Mouse (Mus musculus) CH12.LX (cell line): ENCODE results near the gene 6330403K07Rik.

ENCODE experiments used
- BHLHE40 ChIP-seq: IDR thresholded peaks from 2 replicates; pipeline ENCODE4 v1.6.1; 2011; ENCODE audit warnings: mild to moderate bottlenecking, low read depth, low read length, improper control_type of control experiment
- CTCF ChIP-seq, 2 experiments: IDR thresholded peaks in 1 of 2; conservative IDR thresholded peaks in 1 of 2; 2 replicates each; pipeline ENCODE4 v1.5.1; 2011 to 2012; ENCODE audit warnings: low read depth in 2 of 2, low read length in 2 of 2, improper control_type of control experiment in 1 of 2, inconsistent platforms in 1 of 2, mild to moderate bottlenecking in 1 of 2, moderate library complexity in 1 of 2
- EP300 ChIP-seq: IDR thresholded peaks from 2 replicates; pipeline ENCODE4 v1.6.1; 2011; ENCODE audit warnings: low read length, improper control_type of control experiment
- POLR2A ChIP-seq: IDR thresholded peaks from 2 replicates; pipeline ENCODE4 v1.6.1; 2011; ENCODE audit warnings: low read depth, mild to moderate bottlenecking, improper control_type of control experiment, low read length
- POLR2AphosphoS2 ChIP-seq: IDR thresholded peaks from 2 replicates; pipeline ENCODE4 v1.6.1; 2011; ENCODE audit warnings: low read depth, low read length, improper control_type of control experiment
- RCOR1 ChIP-seq: conservative IDR thresholded peaks from 2 replicates; pipeline ENCODE4 v1.6.1; 2012; ENCODE audit warnings: low read depth, mild to moderate bottlenecking, inconsistent platforms, low read length, improper control_type of control experiment
- SMC3 ChIP-seq: IDR thresholded peaks from 2 replicates; pipeline ENCODE4 v1.6.1; 2011; ENCODE audit warnings: low read depth, low read length, improper control_type of control experiment
- ZC3H11A ChIP-seq: IDR thresholded peaks from 2 replicates; pipeline ENCODE4 v1.6.1; 2012; ENCODE audit warnings: low read depth, mild to moderate bottlenecking, inconsistent platforms, low read length, improper control_type of control experiment

DNA sequence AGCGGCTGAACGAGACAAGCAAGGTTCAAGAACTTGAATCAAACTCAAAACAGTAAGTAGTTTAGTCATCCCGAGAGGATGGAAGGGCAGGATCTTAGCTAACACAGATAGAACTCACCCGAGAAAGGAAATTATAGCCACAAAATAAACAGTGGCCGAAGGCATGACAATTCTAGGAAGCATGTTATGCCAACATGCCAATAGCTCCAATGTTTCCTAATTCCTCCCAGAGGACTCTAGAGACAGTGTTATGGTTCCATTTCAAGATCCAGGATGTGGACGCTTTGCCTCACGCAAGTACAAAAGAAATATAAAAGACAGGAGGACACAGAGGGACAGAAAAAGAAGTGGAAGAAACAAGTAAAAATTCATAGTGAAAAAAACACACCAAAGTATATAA is 25.5 kb downstream of the 6330403K07Rik start:
- TF ChIP-seq SMC3 (no peak), RCOR1 (no peak), POLR2AphosphoS2 (no peak), ZC3H11A (no peak), POLR2A (no peak), CTCF (conservative IDR thresholded peaks at IDR 0.05 in 1 of 2, IDR thresholded peaks at IDR 0.05 in 1 of 2; ENCODE audit: low read depth in 2 of 2, low read length in 2 of 2) (no peak), EP300 (no peak), BHLHE40 (no peak)
